Mouse (Mus musculus): Measurements from ENCODE around the gene Mepce.
A peak's percentile ranks its signal among the peaks of the same experiment; 100 is the strongest.
"Not testable (repeated sequence)": the region's sequence is repeated elsewhere in the genome, so short reads cannot be mapped to it uniquely, and the experiment has no call there.

Gene Mepce

DNA sequence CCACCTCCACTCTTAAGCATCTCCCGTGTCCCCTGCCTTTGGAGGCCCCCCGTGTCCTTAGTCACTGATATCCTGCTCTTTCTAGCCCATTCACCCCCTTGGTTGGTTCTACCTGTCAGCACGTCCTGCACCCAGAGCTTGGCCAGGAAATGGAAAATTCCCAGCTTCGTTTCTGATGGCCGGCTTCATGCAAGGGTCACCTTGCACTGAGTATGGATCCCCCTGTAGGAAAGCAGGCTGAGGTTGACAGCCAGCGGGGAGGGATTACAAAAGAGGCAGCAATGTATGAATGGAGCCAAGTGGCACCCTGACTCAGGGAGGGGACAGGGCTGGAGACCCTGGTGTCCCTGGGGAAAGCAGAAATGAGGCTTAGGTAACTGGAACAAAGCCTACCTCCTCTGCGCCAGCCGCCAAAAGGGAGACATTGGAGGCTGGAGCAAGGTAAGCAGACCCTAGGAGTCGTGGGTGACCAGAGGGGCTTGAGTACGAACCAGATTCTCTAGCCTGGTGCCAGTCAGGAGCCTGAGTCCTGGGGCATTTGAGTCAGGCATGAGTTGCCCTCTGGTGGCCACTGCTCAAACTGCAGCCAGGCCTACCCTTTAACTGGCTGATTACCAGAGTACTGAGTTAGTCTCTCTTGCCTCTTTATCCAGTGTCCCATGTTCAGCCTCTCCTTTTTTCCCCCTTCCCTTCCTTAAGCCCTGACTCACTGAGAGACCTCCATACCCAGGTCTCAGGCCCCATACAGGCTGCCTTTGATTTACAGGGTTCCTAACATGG, 30.4 kb downstream of the Mepce start:
- peak; percentile 88 to 93 for DNase-seq

DNA sequence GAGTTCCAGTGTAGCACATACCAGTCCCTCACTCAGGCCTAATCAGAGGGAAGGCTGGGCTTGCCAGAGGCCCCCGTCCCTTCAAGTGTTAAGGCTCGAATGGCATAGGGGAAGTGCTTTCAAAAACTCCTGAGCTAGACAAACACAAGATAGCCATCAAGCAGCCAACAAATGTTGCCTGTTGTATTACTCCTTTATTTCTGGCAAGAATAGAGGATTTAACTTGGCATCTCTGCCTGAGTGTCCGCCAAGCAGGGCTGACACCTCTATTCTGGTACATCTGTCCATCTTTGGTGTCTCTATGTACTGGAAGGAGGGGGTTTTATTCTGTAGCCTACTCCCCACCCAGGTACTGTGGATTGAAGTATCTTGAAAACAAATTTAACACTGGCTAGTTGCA, 31.3 kb downstream of the Mepce start:
- DNase-seq: no peak

DNA sequence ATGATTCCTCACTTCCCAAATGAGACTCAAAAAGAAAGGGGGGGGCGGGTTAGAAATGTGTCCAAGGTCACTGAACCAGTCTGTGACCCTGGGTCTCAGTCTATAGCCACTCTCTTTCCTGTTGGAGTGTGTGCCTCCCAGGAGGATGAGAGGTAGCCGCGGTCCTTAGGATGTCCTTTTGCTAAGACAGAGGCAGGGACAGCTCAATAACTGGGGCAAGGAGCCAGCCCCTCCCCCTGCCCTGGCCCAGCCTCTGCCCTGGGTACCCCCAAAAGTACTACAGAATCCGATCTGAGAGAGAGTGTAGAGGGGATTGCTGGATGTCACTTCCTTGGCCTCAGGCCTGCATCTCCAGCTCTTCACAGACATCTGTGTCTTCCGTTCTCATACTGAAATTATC, 32.0 kb downstream of the Mepce start:
- no peak for DNase-seq

DNA sequence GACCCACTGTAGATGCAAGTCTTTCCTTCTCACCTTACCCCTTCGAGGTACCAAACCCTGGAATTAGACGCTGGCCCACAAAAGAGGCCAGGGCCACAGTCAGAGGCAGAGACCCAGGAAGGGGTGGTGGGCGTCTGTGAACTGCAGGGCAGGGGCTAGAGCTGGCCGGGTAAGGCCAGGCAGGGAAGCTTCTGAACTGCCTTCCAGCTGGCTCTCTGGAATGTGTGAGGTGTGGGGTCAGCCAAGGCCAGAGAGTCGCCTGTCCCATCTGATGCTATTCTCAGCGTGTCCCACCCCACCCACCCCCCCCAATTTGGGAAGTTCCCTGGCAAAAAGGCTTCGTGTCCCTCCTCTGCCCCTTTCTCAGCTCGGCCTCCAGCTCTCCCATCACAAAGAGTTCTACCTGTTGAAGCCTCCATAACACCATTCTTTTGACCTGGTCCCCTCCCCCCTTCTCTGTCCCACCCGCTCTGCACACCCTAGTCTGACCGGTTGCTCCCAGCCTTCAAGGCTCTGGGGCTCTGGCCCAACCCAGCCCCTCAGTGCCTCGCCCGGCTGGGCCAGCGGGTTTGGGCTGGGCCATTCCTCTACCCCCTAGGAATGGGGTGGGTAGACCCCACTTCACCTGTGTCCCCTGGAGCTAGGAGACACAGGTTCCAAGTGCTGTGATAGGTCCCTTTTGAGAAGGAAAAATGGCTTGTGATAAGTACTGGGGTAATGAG, 34.2 kb downstream of the Mepce start:
- DNase-seq: no peak

DNA sequence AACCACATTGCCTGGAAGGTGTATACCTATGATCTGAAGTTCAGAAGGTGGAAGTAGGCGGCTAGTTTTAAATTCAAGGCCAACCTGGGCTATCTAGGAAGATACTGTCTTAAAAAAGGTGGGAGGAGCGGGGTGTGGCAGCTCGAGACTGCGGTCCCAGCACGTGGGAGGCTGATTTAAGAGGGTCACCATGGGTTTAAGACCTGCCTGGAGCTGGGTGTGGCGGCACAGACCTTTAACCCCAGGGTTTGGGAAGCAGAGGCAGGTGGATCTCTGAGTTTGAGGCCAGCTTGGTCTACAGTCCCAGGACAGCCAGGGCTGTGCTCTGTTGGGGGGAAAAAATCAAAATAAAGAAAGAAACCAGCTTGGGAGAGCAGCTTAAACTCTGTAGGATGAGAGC, 35.5 kb downstream of the Mepce start:
- no peak for DNase-seq

DNA sequence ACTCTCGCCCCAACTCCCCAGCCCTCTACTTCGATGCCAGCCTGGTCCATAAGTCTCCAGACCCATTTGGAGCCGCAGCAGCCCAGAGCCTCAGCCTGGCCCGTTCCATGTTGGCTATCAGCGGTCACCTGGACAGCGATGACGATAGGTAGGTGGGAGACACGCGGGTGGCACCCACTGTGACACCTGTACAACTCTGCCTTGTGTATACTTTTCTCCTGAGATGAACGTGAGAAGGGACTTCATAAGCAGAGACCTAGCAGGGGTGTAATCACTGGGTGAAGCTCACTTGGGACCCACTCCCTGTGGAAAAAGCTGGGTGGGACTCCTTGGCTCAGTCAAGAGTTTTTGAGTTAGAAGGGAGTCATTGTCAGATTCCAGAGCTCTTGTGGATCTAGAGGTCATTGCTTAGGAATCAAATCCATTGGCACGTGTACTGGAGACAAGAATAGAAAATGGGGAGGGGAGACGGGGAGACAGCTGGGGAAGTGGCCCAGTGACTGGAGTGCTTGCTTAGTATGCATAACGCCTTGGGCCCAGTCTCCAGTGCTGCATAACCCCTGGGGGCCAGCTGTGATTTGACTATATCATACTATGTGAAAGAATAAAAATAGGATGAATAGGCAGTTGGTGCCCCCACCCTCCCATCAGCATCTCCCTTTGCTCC, 36.1 kb downstream of the Mepce start:
- DNase-seq: no peak

DNA sequence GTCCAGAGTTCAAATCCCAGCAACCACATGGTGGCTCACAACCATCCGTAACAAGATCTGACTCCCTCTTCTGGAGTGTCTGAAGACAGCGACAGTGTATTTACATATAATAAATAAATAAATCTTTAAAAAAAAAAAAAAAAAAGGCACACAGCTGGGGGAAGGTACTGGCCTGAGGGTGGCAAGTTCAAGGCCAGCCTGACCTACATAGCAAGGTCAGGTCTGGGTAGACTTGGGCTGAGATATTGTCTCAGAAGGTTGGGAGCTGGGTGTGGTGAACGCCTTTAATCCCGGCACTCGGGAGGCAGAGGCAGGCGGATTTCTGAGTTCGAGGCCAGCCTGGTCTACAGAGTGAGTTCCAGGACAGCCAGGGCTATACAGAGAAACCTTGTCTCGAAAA, 37.2 kb downstream of the Mepce start:
- DNase-seq: not testable (repeated sequence)

DNA sequence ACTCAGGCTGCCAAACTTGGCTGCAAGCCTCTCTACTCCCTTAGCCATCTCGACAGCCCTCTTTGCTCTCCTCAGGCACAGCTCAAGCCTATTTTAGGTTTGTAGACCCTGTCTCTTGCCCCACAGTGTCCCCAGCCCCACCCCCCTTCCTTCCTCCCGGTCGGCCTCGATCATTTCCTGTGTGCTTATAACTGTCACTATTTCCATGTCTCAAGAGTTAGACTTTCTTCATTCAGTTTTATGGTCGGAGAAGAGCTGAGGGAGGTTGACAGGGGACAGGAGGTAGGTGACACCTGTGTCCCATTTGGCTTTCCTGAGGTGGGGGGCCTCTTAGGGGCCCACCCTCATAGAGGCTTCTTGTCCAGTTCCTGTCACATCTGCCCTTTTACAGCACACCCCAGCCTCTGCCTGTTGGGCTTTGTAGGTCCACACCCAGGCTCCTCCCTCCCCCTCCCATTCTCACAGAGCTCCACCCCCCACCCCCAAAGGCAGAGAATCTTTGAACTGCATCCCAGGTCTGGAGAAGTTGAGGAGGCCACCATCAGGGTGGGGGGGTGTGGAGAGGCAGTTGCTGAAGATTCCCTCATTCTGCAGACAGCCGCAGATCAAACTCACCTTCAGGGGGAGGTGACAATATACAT, 38.1 kb downstream of the Mepce start:
- no peak for DNase-seq

DNA sequence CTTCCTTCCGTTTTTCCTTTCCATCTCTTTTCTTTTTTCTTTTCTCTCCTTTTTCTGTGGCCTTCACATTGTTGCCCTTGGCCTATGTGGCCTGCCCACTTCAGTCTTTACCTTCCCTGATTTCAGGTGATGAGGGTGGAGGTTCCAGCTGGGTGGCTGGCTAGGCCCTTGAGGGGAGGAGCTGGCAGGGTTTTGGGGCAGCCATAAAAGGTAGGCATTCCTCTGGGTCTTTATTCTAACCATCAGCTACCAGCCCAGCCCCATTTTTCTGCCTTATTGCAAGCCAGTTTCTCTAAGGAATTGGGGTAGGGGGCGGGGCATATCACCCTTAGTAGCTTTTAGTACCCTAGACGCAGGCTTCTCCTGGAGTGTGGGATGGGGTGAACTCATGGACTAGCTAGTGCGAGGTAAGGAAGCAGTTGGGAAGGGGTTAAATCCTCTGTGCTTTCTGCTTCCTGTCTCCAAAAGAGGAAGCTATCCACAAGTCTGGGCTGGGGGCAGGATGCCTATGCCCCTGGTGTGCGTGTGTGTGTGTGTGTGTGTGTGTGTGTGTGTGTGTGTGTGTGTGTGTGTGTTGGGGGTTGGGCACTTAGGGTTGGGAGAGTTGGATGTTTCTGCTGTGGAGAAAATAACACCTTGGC, 39.2 kb downstream of the Mepce start:
- DNase-seq: peak; percentile 36 to 46

DNA sequence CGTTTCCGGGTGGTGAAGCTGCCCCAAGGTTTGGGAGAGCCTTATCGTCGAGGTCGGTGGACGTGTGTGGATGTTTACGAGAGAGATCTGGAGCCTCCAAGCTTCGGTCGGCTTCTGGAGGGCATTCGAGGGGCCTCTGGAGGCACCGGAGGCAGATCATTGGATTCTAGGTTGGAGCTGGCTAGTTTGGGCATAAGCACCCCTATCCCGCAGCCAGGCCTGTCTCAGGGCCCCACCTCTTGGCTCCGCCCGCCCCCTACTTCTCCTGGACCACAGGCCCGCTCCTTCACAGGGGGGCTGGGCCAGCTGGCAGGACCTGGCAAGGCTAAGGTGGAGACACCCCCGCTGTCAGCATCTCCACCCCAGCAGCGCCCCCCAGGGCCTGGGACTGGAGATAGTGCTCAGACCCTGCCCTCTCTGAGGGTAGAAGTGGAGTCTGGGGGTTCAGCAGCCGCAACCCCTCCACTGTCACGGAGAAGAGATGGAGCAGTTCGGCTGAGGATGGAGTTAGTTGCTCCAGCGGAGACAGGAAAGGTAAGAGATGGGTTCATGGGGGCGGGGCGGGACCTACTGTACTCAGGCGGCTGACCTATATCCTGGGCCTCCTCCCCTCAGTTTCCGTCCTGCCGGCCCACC, 40.0 kb downstream of the Mepce start:
- DNase-seq: peak; percentile 42 to 67

DNA sequence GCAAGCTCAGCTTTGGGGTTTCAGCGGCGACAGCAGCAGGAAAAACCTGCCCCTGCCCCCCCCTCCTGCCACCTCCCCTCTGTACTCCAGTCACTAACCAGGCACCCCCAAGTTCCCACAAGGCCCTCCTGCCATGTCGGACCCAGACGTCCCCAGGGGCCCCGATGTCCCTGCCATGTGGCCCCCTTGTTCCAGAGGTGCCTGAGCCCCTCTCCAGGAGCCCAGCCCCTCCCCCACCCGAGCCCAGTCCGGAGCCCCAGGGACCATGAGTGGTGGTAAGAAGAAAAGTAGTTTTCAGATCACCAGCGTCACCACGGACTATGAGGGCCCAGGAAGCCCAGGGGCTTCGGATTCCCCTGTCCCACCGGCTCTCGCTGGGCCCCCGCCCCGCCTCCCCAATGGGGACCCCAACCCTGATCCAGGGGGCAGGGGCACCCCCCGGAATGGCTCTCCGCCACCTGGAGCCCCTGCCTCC, 40.6 kb downstream of the Mepce start:
- DNase-seq: peak in 1 of 2 experiments; percentile 51

DNA sequence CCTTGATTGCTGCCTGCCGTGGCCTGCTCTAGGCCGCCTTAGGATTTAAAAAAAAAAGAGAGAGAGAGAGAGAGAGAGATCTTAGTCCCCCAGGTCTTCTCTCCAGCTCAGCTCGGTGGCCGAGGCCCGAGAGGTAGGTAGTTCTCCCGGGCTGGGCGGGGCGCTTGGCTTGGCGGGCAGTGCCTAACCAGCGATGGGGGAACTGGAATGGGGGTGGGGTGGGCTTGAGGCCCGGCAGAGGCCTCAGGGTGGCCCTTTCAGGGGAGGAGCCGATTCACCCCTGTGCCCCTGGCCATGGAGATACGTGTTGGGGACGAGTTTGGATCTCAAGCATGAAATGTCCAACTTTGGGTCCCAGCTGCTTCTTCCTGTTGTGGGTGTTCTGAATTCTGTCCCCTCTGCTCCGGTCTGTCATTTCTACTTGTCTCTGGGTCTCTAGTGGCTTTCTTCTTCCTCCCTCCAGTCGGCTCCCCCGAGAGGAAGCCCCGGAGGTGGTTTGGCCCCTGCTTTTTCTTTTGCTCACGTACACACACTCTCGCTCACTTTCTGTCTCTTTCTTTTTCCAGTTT, 41.1 kb downstream of the Mepce start:
- peak; percentile 71 to 87 for DNase-seq

DNA sequence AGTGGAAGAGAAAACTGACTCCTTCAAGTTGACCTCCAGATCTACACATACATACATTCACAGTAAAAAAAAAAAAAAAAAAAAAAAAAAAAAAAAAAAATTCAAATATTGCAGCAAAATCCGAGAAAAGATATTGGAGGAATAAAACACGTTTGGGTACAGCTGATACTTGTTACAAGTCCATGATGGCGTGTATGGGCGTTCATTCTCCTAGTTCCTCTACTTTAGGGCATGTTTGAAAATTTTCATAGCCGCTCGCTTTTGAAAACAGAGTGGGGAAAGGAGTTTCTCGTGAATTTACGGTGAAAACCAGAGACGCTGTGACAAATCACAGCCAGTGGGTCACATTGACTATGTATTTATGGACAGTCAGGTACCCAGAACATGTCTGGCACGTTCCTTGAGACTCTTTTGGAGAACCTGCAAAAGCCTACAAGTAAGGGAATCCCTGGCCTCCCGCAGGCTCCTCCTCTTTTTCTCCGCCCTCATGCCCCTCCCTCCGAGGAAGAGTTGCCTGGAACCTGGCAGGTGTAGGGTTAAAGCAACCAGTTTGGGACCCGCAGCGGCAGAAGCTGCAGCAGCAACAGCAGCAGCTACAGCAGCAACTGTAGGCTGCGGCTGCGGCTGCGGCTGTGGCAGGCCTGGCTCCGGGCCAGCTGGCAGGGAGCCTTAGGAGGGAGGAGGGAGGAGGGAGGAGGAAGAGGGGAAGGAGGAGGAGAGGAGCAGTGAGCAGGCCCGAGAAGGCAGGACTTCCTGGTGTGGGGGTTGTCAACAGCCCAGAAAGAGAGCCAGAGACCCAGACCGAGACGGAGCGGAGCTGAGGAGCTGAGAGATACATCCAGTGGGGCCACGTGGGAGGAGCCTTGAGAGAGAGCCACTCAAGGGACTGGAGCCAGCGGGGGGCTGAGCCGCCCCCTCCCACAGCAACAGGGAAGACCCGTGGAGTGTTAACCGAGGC, 42.0 kb downstream of the Mepce start, which contains the start of gene Tsc22d4:
Tsc22d4 (plus strand) TSS at position 517 of the 958 bp plus-strand sequence.
- DNase-seq: peak; percentile 94 to 95

DNA sequence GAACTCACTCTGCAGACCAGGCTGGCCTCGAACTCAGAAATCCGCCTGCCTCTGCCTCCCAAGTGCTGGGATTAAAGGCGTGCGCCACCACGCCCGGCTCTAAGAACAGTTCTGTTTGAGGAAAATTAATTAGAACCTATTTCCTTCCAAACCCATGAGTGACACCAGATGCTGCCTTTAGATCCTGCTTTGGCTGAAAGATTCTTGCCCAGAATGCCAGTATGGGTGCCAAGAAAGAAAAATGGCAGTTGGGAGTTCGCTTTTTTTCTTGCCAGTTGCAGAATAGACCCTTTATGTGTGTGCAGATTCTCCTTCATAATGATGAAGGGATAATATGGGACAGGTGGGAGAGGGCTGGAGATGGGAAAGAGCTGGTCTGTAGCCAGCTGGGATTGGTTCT, 43.3 kb downstream of the Mepce start:
- no peak for DNase-seq

DNA sequence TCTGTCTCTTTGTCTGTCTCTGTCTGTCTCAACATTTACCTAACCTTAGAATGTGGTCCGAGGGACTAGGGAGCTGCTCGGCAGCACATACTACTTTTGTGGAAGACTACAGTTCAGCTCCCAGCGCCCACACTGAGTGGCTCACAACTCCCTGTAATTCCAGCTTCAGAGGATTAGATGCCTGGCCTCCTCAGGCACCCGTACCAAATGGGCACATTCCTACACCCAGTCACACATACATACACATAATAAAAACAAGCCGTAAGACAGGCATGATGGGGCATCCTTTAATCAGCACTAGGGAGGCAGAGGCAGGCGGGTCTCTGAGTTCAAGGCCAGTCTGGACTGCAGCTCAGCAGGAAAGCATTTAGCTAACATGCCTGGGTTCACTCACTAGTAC, 44.6 kb downstream of the Mepce start:
- no peak for DNase-seq

DNA sequence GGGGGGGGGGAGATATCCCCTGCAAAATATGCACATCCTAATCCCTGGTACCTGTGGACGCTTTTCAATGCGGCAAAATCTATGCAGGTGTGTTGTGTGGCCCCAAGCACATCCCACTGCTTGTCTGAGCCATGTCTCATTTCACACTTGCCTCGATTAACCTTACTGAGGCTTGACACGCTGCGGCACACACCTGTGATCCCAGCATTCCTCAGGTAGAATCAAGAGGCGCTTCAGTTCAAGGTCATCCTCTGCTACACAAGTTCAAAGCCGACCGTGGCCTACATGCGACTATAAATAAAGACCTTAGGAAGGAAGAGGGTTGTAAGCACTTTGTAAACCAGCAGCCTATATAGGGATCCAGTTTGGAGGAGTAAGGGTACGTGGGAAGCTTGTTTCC, 45.4 kb downstream of the Mepce start:
- DNase-seq: no peak

DNA sequence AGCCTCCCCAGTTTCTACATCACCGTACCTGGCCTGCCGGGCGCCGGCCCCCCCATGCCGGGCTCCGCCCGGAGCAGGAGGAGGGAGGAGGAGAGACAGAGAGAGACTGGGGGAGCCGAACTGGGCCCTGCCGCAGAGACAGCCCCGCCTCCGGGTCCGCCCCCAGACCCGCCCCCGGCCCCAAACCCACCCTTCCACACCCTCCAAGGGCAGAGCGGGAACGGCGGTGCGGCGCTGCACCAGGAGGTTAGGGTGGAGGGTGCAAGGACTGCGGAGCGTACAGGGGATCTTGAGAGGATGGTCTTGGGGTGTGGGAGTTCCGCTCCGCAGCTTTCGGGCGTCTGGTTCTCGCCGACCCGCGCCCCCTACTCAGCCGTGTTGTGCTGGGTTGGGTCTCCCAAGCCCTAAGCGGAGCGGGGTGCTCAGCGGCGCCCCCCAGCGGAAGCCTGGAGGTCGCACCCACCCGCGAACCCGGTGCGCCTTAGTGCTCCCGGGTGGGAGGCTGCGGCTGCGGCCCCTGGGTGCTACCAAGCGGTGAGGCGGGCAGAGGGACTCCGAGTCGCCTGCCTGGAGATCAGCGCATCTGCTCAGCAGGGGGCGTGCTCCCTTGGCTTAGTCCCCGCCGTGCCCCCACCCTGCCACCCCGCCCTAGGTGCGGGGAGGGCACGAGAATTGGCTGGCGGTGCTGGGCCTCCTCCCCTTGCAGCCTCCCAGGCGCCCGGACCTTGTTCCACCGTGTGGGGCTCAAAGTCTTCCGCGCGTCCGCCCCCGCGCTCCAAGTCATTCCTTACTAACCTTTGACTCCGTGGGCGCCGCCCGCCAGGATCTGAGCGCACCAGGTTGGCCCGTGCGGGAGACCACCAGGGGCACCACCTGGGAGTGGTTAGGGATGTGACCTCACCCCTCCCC, 46.2 kb downstream of the Mepce start, which contains the start of gene Nyap1:
Nyap1 (minus strand) TSS at position 585 of the 909 bp plus-strand sequence.
- DNase-seq: peak; percentile 90 to 91

DNA sequence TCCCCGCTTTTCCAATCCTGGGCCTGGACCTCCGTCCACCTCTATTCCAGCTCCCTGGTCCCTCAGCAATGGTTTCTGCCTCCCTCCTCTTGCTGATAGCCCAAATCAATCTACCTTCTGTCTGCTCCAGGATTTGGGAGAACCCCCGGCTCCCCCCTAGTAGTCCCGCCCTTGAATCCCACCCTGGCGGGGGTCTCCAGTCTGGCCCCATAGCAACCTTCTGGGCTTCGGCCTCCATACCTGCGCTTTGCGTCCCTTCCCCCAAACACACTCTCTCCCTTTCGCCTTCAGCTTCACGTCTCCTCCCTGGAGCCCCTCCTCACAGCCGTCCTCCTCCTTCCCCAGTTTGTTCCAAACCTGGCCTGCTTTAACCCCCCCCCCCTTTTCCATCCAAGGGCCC, 46.9 kb downstream of the Mepce start:
- DNase-seq: no peak

DNA sequence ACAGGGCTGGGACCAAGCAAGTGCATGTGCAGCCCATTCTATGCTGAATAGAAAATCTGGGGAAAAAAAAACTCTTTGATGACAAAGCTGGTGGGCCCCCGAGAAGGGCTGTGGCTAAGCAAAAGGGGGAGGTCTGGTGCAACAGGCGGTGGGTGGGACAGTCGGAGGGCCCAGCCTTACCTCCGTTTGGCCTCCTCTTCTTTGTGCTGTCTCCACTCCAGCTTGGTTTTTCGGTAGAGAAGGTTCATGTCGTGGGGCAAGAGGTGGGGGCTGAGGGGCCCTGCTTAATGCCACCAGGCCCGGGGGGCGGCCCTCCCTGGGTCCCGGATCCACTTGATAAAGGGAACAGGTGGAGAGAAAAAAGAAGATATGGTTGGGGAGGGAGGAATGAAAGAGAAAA, 48.0 kb downstream of the Mepce start:
- DNase-seq: no peak
